Mouse (Mus musculus): ENCODE measurements around the gene Mturn. TPM values are rescaled to one million over a fixed set of nuclear protein-coding genes. Genes with fewer than 3 reads are reported as not detected.
A peak's percentile ranks its signal among the peaks of the same experiment; 100 is the strongest.

Mturn gene
- polyA plus RNA-seq, 1 experiment, result 5.9 TPM

- H3K27ac ChIP-seq (ENCODE audit: insufficient read depth, low read length), result no peak overlapping the region
- H3K36me3 ChIP-seq (ENCODE audit: control insufficient read depth, insufficient read depth, low read length), result no peaks in the 10 kb centered on the region
- H3K27me3 ChIP-seq (ENCODE audit: control insufficient read depth, insufficient read depth, low read length), result no peaks in the 10 kb centered on the region
- TF ChIP-seq CTCF (IDR thresholded peaks at IDR 0.05; ENCODE audit: extremely low read depth, insufficient read depth, insufficient read length, insufficient replicate concordance) (no peak), POLR2A (IDR thresholded peaks at IDR 0.05; ENCODE audit: low read depth, low read length) (no peak)
- no peaks in the 10 kb centered on the region for H3K4me1 ChIP-seq (ENCODE audit: control insufficient read depth, insufficient read depth, insufficient read length)
- no peak overlapping the region for H3K4me3 ChIP-seq (ENCODE audit: extremely low read depth, insufficient read depth, insufficient read length)
- no peak for DNase-seq (ENCODE audit: low read depth in 1 of 2, low spot score in 2 of 2)
- WGBS, result 89% methylated on average over 6 of the region's 6 CpGs
Measured at GRCm38 (mm10) chr6:54669868-54670267, 11.6 kb upstream of the Mturn start.

GRCm38 (mm10) chr6:54672901-54673300 lies 8.5 kb upstream of the Mturn start:
- H3K4me3 ChIP-seq (ENCODE audit: extremely low read depth, insufficient read depth, insufficient read length), result no peak overlapping the region
- H3K36me3 ChIP-seq (ENCODE audit: control insufficient read depth, insufficient read depth, low read length), result no peaks in the 10 kb centered on the region
- WGBS, result 76% methylated on average over 5 of the region's 5 CpGs
- H3K27me3 ChIP-seq (ENCODE audit: control insufficient read depth, insufficient read depth, low read length), result no peaks in the 10 kb centered on the region
- no peak overlapping the region for H3K27ac ChIP-seq (ENCODE audit: insufficient read depth, low read length)
- no peaks in the 10 kb centered on the region for H3K4me1 ChIP-seq (ENCODE audit: control insufficient read depth, insufficient read depth, insufficient read length)
- TF ChIP-seq POLR2A (IDR thresholded peaks at IDR 0.05; ENCODE audit: low read depth, low read length), result no peak
- no peak for TF ChIP-seq CTCF (IDR thresholded peaks at IDR 0.05; ENCODE audit: extremely low read depth, insufficient read depth, insufficient read length, insufficient replicate concordance)
- DNase-seq (ENCODE audit: low read depth in 1 of 2, low spot score in 2 of 2), result no peak

GRCm38 (mm10) chr6:54679686-54680085 lies 1.7 kb upstream of the Mturn start:
- Histone ChIP-seq H3K27ac (ENCODE audit: insufficient read depth, low read length) (no peak overlapping the region), H3K27me3 (ENCODE audit: control insufficient read depth, insufficient read depth, low read length) (no peaks in the 10 kb centered on the region), H3K4me1 (ENCODE audit: control insufficient read depth, insufficient read depth, insufficient read length) (no peaks in the 10 kb centered on the region; the same call in 1 of the 2 replicates), H3K36me3 (ENCODE audit: control insufficient read depth, insufficient read depth, low read length) (no peaks in the 10 kb centered on the region), H3K4me3 (ENCODE audit: extremely low read depth, insufficient read depth, insufficient read length) (no peak overlapping the region)
- WGBS, result 72% methylated on average over 5 of the region's 5 CpGs
- TF ChIP-seq CTCF (IDR thresholded peaks at IDR 0.05; ENCODE audit: extremely low read depth, insufficient read depth, insufficient read length, insufficient replicate concordance) (no peak), POLR2A (IDR thresholded peaks at IDR 0.05; ENCODE audit: low read depth, low read length) (no peak)
- DNase-seq (ENCODE audit: low read depth in 1 of 2, low spot score in 2 of 2), result no peak

- DNase-seq (ENCODE audit: low read depth in 1 of 2, low spot score in 2 of 2), result peak in 1 of 2 experiments; percentile 43
- H3K4me1 ChIP-seq (ENCODE audit: control insufficient read depth, insufficient read depth, insufficient read length), result no peaks in the 10 kb centered on the region; the same call in 1 of the 2 replicates
- WGBS, result 2% methylated on average over 61 of the region's 61 CpGs
- H3K27ac ChIP-seq (ENCODE audit: insufficient read depth, low read length), result peak overlapping the region; percentile 63
- TF ChIP-seq POLR2A (IDR thresholded peaks at IDR 0.05; ENCODE audit: low read depth, low read length), result peak; percentile 18; the same call in 1 of the 2 replicates
- no peak for TF ChIP-seq CTCF (IDR thresholded peaks at IDR 0.05; ENCODE audit: extremely low read depth, insufficient read depth, insufficient read length, insufficient replicate concordance)
- H3K36me3 ChIP-seq (ENCODE audit: control insufficient read depth, insufficient read depth, low read length), result no peaks in the 10 kb centered on the region
- H3K4me3 ChIP-seq (ENCODE audit: extremely low read depth, insufficient read depth, insufficient read length), result peak overlapping the region; percentile 98
- H3K27me3 ChIP-seq (ENCODE audit: control insufficient read depth, insufficient read depth, low read length), result no peaks in the 10 kb centered on the region
Measured at GRCm38 (mm10) chr6:54681746-54682428, 463 bp downstream of the Mturn start.

- Histone ChIP-seq H3K4me3 (ENCODE audit: extremely low read depth, insufficient read depth, insufficient read length) (no peak overlapping the region), H3K27me3 (ENCODE audit: control insufficient read depth, insufficient read depth, low read length) (no peaks in the 10 kb centered on the region), H3K36me3 (ENCODE audit: control insufficient read depth, insufficient read depth, low read length) (no peaks in the 10 kb centered on the region), H3K27ac (ENCODE audit: insufficient read depth, low read length) (no peak overlapping the region), H3K4me1 (ENCODE audit: control insufficient read depth, insufficient read depth, insufficient read length) (no peaks in the 10 kb centered on the region; the same call in 1 of the 2 replicates)
- WGBS, result 80% methylated on average over 4 of the region's 4 CpGs
- no peak for DNase-seq (ENCODE audit: low read depth in 1 of 2, low spot score in 2 of 2)
- no peak for TF ChIP-seq POLR2A (IDR thresholded peaks at IDR 0.05; ENCODE audit: low read depth, low read length)
- TF ChIP-seq CTCF (IDR thresholded peaks at IDR 0.05; ENCODE audit: extremely low read depth, insufficient read depth, insufficient read length, insufficient replicate concordance), result no peak
Measured at GRCm38 (mm10) chr6:54684085-54684484, 2.7 kb downstream of the Mturn start.

- DNase-seq (ENCODE audit: low read depth in 1 of 2, low spot score in 2 of 2), result no peak
- Histone ChIP-seq H3K36me3 (ENCODE audit: control insufficient read depth, insufficient read depth, low read length) (no peaks in the 10 kb centered on the region), H3K4me3 (ENCODE audit: extremely low read depth, insufficient read depth, insufficient read length) (no peak overlapping the region), H3K4me1 (ENCODE audit: control insufficient read depth, insufficient read depth, insufficient read length) (no peaks in the 10 kb centered on the region; the same call in 1 of the 2 replicates), H3K27ac (ENCODE audit: insufficient read depth, low read length) (no peak overlapping the region), H3K27me3 (ENCODE audit: control insufficient read depth, insufficient read depth, low read length) (no peaks in the 10 kb centered on the region)
- TF ChIP-seq CTCF (IDR thresholded peaks at IDR 0.05; ENCODE audit: extremely low read depth, insufficient read depth, insufficient read length, insufficient replicate concordance) (no peak), POLR2A (IDR thresholded peaks at IDR 0.05; ENCODE audit: low read depth, low read length) (no peak)
- WGBS, result 27% methylated on average over 5 of the region's 5 CpGs
Measured at GRCm38 (mm10) chr6:54685103-54685502, 3.7 kb downstream of the Mturn start.

Data from spleen, adult 2 months (tissue).